Mouse (Mus musculus): ENCODE data around the gene 1110059E24Rik. TPM values are rescaled to one million over a fixed set of nuclear protein-coding genes. Genes with fewer than 3 reads are reported as not detected.

1110059E24Rik gene
- polyA plus RNA-seq, 1 experiment from 2014 or later, result 70.2 TPM

DNA sequence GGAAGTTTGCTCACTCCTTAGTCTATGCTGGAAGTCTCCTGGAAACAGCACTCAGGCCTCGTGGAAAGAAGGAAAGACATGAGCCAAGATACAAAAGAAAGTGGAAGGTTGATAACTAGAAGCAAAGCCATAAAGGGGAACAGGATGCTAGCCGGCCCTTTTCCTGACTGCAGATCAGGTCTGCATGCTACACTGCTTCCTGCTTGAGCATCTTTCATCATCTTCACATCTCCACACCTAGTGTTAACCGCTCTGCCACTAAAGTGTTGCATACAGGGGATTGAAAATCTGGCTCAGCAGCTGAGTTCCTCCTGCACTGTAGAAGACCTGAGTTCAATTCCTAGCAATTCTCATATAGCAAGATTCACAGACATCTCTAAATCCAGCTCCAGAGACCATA, 89.8 kb downstream of the 1110059E24Rik start:
- WGBS, result 89% methylated on average over 3 of the region's 3 CpGs
- Histone ChIP-seq H3K27me3 (ENCODE audit: insufficient read depth, poor library complexity, severe bottlenecking) (no peaks in the 10 kb centered on the region), H3K9me3 (no peaks in the 10 kb centered on the region), H3K4me3 (no peak overlapping the region), H3K27ac (no peak overlapping the region), H3K36me3 (no peaks in the 10 kb centered on the region), H3K4me1 (replicated peaks) (peaks cover 9% of the 10 kb centered on the region)
- DNase-seq (ENCODE audit: low spot score), result no peak

DNA sequence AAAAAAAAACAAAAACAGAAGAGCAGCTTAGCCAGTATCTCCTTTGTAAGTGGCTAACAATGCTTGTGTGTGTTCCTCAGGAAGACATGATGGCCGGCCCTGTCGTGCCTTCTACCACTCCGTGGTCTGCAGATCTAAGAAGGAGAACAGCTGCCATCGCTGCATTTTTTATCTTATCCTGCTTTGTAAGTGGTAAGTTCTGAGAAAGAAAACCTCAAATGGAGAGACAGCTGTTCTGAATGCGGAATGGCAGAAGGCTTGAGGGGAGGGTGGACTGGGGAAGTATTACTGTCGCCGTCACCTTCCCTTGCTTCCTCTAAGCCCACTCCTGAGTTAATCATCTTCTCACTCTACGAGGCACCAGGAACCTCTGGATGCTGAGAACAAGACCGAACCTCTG, 100.0 kb downstream of the 1110059E24Rik start:
- H3K27me3 ChIP-seq (ENCODE audit: insufficient read depth, poor library complexity, severe bottlenecking), result no peaks in the 10 kb centered on the region
- 81% methylated on average over 9 of the region's 9 CpGs for WGBS
- no peak overlapping the region for H3K4me3 ChIP-seq
- no peak for DNase-seq (ENCODE audit: low spot score)
- H3K36me3 ChIP-seq, result no peaks in the 10 kb centered on the region
- no peaks in the 10 kb centered on the region for H3K4me1 ChIP-seq (replicated peaks)
- H3K27ac ChIP-seq, result no peak overlapping the region
- no peaks in the 10 kb centered on the region for H3K9me3 ChIP-seq

DNA sequence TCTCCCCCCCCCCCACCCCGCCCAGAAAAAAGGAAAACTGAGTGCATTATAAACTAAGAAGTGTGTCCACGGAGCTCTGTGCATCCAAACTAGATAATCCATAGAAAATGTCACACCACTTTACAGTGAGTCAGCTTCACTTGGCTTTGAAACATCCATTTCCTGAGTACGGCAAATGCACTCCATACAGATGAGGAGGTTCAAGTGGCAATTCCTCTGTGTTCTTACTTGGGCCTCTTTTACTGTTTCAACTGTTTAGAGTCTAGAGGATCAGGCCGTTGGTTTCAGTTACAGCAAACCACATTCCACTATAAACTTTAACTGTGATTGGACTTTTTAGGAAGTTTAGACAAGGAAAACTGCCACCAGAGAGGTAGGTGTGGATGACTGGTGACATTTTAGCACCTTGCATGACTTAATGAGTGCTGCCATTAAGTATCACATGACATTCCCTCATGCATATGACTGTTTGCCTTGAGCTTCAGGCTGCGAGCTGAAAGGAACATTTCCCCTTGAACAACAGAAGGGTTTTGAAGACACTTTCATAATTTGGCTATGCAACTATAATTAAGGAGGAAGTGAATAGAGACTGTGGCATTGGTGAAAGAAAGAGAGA, 100.7 kb downstream of the 1110059E24Rik start:
- no peak overlapping the region for H3K4me3 ChIP-seq
- no peak for DNase-seq (ENCODE audit: low spot score)
- H3K27me3 ChIP-seq (ENCODE audit: insufficient read depth, poor library complexity, severe bottlenecking), result no peaks in the 10 kb centered on the region
- WGBS, result 86% methylated on average over 5 of the region's 5 CpGs
- H3K4me1 ChIP-seq (replicated peaks), result no peaks in the 10 kb centered on the region
- no peaks in the 10 kb centered on the region for H3K9me3 ChIP-seq
- no peak overlapping the region for H3K27ac ChIP-seq
- no peaks in the 10 kb centered on the region for H3K36me3 ChIP-seq

GRCm38 (mm10) chr19:21549713-21550112, 103.1 kb downstream of the 1110059E24Rik start:
- Histone ChIP-seq H3K4me3 (no peak overlapping the region), H3K27ac (no peak overlapping the region), H3K36me3 (no peaks in the 10 kb centered on the region), H3K4me1 (replicated peaks) (no peaks in the 10 kb centered on the region), H3K27me3 (ENCODE audit: insufficient read depth, poor library complexity, severe bottlenecking) (no peaks in the 10 kb centered on the region), H3K9me3 (no peaks in the 10 kb centered on the region)
- WGBS, result 90% methylated on average over 3 of the region's 3 CpGs
- DNase-seq (ENCODE audit: low spot score), result no peak

- no peaks in the 10 kb centered on the region for H3K36me3 ChIP-seq
- H3K9me3 ChIP-seq, result no peaks in the 10 kb centered on the region
- H3K4me1 ChIP-seq (replicated peaks), result no peaks in the 10 kb centered on the region
- WGBS, result 87% methylated on average over 3 of the region's 3 CpGs
- no peak for DNase-seq (ENCODE audit: low spot score)
- H3K27ac ChIP-seq, result no peak overlapping the region
- no peak overlapping the region for H3K4me3 ChIP-seq
- H3K27me3 ChIP-seq (ENCODE audit: insufficient read depth, poor library complexity, severe bottlenecking), result no peaks in the 10 kb centered on the region
Observed at GRCm38 (mm10) chr19:21548947-21549346, 103.8 kb downstream of the 1110059E24Rik start.

DNA sequence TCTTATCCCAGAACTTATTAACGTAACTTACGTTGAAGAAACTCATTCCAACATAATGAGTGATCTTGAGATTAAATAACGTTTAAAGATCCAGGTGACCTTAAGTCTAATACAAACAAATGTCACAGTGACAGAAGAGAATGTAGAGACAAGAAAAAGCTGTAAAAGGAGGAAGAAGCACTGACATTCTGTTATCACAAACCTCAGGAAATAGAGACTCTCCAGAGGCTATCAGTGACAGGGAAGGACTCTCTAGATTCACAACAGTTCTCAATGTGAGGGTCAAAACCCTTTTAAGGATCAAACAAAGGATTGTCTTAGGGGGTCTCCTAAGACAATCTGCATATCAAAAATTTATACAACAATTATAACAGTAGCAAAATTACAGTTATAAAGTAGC, 115.7 kb downstream of the 1110059E24Rik start:
- no peaks in the 10 kb centered on the region for H3K27me3 ChIP-seq (ENCODE audit: insufficient read depth, poor library complexity, severe bottlenecking)
- WGBS, result 85% methylated on average over 3 of the region's 3 CpGs
- no peaks in the 10 kb centered on the region for H3K4me1 ChIP-seq (replicated peaks)
- H3K9me3 ChIP-seq, result no peaks in the 10 kb centered on the region
- H3K36me3 ChIP-seq, result no peaks in the 10 kb centered on the region
- H3K4me3 ChIP-seq, result no peak overlapping the region
- no peak for DNase-seq (ENCODE audit: low spot score)
- no peak overlapping the region for H3K27ac ChIP-seq

Other genes with a start within 250 kb of the 1110059E24Rik start
- gene Gda, start 179.5 kb downstream of the 1110059E24Rik start, polyA plus RNA-seq (2016; fragmentation: Nextera tagmentation; extraction: Ambion mirVana), result not detected in 2 replicates
- 33.6 and 34.5 TPM in 2 replicates for gene Abhd17b, start 209 bp upstream of the 1110059E24Rik start, polyA plus RNA-seq (2016; fragmentation: Nextera tagmentation; extraction: Ambion mirVana)
- 86.4 and 93.6 TPM in 2 replicates for gene Cemip2, start 125.4 kb upstream of the 1110059E24Rik start, polyA plus RNA-seq (2016; fragmentation: Nextera tagmentation; extraction: Ambion mirVana)